Mouse (Mus musculus) retina, adult 2 months (tissue): ENCODE results near the gene Gm10401.

Experiments
- DNase-seq: peaks from one replicate; pipeline ENCODE4 v3.0.0-alpha.2; 2012; ENCODE audit warnings: low read depth, low spot score

Gm10401 gene

DNA sequence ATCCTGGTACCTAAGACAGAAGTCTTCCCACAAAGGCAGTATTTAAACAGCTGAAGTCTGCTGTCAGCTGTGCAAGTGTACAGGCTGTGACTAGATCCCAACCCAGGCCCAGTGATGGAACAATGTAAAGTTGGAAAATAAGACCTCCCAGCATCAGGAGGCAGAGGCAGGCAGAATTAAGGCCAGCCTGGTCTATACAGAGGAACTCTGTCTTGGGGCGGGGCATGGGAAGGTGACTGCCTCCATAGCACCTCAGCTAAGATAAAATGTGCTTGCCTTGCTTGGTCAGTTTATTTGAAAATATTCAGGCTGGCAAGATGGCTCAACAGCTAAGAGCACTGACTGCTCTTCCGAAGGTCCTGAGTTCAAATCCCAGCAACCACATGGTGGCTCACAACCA is 27.6 kb downstream of the Gm10401 start:
- DNase-seq: no peak

DNA sequence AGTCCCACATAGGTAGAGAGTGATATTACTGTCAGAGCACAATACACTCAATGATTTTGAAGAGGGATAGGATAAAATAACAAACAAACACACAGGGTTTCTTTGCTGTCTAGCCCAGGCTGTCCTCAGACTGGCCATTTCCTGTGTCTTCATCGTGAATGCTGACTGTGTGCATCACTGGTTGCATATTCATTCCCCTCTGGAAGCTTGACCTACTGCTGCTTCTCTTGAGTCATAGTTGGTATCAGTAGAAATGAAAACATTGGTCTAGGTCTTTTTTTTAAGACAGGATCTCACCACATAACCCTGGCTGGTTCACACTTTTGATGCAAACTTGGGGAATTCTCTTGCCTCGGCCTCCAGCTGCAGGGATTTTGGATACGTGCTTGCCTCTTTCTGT is 28.5 kb downstream of the Gm10401 start:
- DNase-seq: no peak

DNA sequence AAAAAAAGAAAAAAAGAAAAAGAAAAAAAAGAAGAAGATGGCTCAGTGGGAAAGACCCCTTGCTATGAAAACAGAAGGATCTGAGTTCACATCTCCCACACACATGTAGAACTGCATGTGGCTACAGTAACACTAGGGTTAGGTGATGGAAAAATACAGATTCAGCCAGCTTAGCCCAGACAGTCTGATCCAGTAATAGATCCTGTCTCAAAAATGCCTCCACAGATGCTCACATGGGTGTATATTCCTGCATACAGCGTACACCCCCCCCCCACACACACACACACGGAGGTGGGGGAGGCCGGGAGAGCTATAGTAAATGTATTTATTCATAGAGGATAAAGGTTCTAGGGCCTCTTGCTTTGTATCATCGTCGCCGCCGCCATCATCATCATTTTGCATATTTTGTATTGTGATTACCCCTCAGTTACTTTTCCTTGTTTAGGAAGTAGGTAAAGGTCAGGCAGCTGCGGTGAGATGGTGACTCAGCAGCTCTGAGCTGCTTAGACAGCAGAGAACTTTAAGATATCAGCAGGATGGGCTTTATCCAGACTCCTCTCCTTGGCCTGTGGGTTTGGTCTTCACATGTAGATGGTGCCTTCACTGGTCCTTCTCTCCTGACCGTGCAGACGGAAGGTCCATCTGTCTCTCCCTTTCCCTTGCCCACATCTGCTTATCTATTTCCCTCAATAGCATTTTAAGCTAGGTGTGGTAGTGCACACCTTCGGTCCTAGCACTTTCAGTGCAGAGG is 29.2 kb downstream of the Gm10401 start:
- no peak for DNase-seq

DNA sequence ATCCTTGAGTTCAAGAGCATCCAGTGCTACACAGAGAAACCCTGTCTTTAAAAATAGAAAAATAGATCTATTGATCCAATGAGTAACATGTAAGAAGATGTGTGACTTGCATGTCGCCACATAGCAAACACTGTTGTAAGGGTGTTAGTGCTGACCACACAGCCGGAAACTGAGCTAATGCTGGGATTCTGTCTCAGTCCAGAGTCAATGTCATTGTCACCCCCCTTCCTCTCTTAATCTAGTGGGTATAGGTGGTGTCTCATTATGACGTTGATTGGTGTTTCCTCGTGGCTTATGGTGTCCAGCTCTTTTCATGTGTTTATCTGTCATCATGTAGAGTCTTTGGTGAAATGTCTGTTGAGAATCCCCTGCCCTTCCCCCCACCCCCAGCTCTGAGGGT is 31.9 kb downstream of the Gm10401 start:
- no peak for DNase-seq

DNA sequence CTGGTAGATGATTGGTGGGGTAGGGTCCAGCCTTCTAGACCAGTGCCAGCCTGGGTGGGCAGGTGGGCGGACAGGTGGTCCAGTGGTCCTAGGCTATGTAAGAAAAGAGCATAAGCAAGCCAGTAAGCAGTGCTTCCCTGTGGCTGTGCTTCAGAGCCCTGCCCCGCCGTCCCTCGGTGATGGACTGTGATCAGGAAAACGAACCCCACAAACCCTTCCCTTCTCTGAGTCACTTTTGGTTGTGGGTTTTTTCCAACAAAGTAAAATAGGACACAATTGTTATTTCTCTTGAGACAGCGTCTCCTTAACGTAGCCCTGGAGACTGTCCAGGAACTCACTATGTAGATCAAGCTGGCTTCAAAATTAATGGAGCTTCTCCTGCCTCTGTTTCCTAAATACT is 34.7 kb downstream of the Gm10401 start:
- no peak for DNase-seq

DNA sequence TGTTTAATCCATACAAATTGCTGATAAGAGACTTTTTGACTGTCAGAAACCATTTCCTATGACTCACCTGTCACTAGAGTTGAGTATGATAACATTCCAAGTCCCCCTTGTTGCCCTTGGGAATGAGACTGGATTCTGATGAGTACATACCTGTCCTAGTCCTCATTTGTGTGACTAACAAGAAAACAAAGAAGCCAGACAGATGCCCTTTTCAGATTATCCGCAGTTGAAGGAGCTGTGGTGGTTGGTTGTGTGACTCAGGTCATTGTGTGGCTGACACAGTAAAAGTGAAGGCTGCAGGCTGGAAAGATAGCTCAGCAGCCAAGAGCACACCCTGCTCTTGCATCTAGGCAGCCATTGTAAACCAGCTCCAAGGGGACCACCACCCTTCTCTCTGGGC is 35.5 kb downstream of the Gm10401 start:
- DNase-seq: no peak

DNA sequence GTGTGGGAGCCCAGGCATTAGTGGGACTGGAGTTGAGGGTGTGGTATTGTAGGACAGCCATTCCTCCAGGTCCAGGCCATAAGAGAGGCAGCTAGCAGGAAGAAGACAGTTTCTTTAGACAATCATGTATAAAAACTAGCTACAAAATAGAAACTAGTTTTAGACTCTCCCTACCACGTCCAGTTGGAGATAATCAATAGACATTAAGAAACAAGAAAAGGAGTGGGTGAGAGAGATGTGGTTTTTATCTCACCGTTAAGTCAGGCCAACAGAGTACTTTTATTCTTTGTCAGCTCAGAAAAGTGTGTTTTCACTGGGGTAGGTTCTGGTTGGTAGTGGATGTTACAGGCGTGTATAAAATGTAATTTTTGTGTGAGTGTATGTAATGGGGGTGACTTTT is 37.1 kb downstream of the Gm10401 start:
- no peak for DNase-seq

DNA sequence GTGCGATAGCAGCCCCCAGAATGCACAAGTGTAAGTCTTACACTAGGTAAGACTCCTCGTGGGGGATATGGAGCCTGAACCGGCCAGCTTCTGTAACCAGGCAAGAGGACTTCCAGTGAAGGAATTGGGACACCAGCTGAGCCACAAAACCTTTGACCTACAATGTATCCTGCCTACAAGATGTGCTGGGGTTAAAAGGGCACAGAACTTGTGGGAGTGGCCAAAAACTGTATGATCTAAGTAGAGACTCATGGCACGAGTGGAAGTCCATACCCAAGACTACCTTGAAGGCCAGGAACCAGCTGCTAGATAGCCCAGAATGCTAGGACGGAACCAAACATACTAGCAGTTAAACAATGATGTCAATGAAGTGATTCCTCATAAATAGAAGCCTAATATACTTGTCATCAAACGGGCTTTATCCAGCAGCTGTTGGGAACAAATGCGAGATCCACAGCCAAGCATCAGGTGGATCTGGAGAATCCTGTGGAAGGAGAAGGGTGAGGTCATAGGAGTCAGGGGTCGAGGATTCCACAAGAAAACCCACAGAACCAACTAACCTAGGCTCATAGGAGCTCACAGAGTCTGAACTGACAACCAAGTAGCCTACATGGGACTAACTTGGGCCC is 37.9 kb downstream of the Gm10401 start:
- no peak for DNase-seq

DNA sequence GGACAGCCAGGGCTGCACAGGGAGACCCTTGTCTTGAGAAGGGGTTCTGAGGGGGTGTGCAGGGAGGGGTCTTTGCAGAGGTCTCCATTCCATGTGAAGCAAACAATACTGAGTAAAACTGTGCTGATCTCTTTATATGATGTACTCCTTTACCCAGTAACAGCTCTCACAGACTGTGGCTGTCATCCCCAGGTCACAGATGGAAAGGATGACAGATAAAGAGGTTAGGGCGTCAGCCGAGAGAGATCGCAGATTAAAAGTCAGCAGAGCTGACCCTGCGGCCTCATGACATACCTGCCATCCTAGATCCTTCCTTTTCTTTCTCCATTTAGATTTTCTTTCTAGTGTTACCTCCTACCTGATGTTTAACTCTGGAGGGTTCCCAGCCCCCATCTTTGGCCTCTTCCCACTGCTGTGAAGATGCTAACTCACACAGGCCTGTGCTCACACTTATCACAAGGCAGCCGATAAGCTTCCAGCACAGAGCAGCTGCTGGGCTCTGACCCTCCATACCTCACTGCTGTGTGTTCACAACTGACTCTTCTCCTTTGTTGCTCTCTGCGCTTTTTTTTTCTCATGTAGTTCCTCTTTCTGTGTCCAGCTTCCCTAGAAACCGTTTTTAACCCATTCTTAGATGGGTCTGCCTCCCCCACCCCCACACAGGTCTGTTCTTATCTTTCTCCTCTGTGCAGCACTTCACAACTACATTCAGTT is 39.4 kb downstream of the Gm10401 start:
- DNase-seq: no peak

DNA sequence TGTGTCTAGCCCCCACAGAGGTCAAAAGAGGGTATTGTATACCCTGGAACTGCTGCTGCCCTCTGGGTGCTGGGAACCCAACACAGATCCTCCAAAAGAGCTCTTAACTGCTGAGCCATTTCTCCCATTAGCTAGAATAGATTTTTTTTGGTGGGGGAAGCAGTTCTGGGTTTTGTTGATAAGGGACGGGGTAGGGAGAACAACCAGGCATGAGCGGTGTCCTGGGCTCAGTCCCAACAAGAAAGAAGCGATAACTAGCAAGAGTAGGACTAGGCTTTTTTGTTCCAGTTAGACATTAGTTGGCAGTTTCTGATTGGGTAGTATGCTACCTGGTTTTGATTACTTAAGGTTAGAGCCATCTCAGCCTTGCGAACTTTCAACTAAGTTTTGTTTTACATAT is 40.9 kb downstream of the Gm10401 start:
- DNase-seq: no peak

DNA sequence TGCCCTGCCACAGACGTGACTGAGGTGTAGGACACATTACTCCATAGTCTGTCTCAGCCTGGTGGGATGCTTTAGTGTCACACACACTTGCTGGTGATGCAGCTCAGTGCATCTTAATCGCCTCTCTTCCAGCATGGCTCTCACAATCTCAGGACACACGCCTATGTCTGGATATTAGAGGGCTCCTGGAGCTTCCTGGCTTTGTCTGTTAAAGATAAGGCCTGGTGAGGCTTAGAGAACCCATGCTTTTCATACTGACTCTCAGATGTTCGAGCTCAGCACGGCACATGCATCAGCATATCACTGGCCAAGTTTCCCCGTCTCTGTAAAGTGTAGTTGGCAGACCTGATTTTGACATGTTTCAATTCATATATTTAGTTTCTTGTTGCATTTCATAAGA is 42.7 kb downstream of the Gm10401 start:
- no peak for DNase-seq

DNA sequence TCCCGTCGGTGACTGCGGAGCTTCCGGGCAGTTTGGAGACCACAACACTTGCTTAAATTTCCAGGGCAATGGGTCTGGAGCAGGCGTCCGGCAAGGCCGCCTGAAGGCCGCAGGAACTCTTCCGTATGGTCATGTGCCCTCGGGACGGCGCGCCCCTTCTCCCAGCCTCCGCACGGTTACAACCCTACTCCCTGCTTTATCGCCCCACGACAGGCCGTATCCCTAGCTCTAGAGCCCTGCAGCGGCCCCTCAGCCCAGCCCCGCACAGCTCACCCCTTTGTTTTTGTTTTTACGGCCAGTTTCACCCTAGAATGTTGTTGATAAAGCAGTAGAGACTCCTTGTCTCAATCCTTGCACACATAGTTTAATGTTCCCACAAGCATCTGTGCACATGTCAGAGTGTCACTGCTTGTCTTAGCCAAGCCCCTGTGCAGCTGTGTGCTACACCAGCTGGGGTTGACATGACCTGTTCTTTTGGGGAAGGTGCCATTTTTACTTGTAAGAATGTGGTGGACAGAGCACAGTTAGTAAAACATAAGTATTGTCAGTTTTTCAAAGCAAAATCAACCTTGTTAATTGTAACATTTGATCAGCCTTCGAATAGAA is 44.2 kb downstream of the Gm10401 start:
- DNase-seq: no peak

DNA sequence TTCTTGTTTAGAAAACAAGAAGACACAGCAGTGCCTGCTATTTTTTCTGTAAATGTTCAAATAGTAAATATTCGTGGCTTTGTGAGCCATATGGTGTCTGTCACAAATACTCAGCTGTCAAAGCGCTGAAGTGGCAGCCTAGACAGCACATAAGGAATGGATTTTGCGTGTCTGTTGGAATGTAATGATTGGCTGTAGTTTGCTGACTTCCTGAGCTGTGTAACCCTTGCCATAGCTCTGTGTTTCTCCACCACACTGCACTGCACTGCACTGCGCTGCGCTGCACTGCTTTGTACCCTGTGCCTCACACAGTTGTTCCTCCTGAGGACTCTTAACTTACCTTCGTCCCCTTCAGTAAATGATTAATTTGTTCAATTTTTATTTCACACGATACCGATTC is 45.5 kb downstream of the Gm10401 start:
- DNase-seq: no peak

DNA sequence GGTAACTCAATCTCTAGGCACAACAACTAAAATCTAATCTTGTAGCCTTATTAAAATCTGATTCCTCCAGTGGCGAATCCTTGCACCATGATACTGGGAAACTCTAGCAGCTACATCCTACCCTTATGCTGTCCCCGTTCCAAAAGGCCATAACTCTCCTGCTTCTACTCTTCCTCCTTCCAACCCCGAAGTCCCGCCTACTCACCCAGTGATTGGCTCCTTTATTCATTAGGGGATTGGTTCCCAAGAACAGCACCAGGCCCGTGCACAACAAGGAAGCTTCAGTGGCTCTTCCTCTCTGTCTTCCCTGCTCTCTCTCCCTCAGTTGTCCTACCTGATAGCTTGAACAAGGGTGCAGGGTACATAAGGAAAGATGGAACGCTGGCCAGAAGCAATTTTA is 47.3 kb downstream of the Gm10401 start:
- no peak for DNase-seq

DNA sequence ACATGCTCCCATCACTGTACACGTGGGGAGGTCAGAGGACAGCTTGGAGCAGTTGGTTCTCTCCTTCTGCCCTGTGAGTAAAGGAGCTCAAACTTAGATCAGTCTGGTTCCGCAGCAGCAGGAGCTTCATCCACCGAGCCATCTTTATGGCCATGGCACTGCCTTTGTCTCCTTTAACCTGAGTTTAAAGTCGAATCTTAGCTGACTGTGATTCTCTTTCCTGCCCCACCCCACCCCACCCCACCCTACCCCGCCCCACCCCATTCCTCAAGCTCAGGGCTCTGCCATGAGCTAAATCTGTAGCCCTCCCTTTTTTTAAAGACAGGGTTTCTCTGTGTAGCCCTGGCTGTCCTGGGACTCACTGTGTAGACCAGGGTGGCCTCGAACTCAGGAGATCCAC is 48.4 kb downstream of the Gm10401 start:
- no peak for DNase-seq
